Mouse (Mus musculus): Measurements from ENCODE around the gene Slit3. TPM values are rescaled to one million over a fixed set of nuclear protein-coding genes. Genes with fewer than 3 reads are reported as not detected.
A peak's percentile ranks its signal among the peaks of the same experiment; 100 is the strongest.

Gene Slit3
- polyA plus RNA-seq, 1 experiment from 2014 or later = 5.9 TPM

DNA sequence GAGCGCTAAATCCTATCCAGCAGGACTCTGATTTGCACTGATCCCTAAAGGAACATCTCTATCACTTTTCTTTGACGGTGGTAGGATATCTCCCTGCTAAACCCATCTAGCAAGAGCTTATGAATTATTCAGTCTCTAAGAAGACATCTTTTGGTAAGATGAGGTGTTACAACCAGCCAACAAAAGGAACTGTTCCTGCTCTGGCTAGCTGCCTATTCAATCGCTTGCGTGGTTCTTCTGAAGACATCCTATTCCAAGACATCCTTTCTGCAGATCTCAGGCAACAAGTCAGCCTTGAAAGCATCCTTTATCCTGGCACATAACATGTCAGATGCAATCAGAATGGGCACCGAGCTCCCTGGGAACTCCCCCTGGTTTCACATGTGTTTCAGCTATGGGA lies 81.3 kb downstream of the Slit3 start:
- no peak overlapping the region for H3K9ac ChIP-seq (ENCODE audit: low read depth, low read length)
- no peak overlapping the region for H3K4me2 ChIP-seq (ENCODE audit: low read depth, low read length)
- no peak for ATAC-seq
- no peaks in the 10 kb centered on the region for H3K4me1 ChIP-seq (ENCODE audit: control insufficient read depth, insufficient read depth, low read length)
- WGBS = 70% methylated on average over 5 of the region's 5 CpGs
- H3K4me3 ChIP-seq (ENCODE audit: low read length) = no peak overlapping the region
- H3K27ac ChIP-seq (ENCODE audit: low read length) = no peak overlapping the region
- no peaks in the 10 kb centered on the region for H3K9me3 ChIP-seq (ENCODE audit: control insufficient read depth, low read length)
- H3K27me3 ChIP-seq (replicated peaks; ENCODE audit: control insufficient read depth, insufficient read depth, low read length) = no peaks in the 10 kb centered on the region
- H3K36me3 ChIP-seq (ENCODE audit: control insufficient read depth, insufficient read depth, low read length) = no peaks in the 10 kb centered on the region

DNA sequence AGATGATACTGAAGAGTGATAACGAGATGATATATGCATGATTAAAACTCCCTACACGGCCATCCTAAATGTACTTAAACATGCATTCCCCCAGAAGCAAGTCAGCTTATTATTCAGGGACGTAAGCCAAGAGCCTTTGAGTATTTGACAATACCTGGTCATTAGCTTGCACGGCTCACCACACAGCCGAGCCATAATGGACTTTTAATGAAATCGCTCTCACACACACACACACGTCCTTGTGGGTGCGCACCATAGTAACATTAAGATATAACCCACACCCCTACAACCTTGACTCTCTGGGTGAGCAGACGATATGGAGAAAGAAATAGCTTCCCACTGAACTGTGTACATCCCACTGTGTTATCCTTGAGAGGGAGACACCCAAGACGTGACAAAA lies 82.6 kb downstream of the Slit3 start:
- Histone ChIP-seq H3K4me3 (ENCODE audit: low read length) (no peak overlapping the region), H3K27me3 (replicated peaks; ENCODE audit: control insufficient read depth, insufficient read depth, low read length) (no peaks in the 10 kb centered on the region), H3K27ac (ENCODE audit: low read length) (no peak overlapping the region), H3K4me2 (ENCODE audit: low read depth, low read length) (no peak overlapping the region), H3K4me1 (ENCODE audit: control insufficient read depth, insufficient read depth, low read length) (no peaks in the 10 kb centered on the region), H3K36me3 (ENCODE audit: control insufficient read depth, insufficient read depth, low read length) (no peaks in the 10 kb centered on the region), H3K9ac (ENCODE audit: low read depth, low read length) (no peak overlapping the region), H3K9me3 (ENCODE audit: control insufficient read depth, low read length) (no peaks in the 10 kb centered on the region)
- WGBS = 52% methylated on average over 10 of the region's 10 CpGs
- no peak for ATAC-seq

DNA sequence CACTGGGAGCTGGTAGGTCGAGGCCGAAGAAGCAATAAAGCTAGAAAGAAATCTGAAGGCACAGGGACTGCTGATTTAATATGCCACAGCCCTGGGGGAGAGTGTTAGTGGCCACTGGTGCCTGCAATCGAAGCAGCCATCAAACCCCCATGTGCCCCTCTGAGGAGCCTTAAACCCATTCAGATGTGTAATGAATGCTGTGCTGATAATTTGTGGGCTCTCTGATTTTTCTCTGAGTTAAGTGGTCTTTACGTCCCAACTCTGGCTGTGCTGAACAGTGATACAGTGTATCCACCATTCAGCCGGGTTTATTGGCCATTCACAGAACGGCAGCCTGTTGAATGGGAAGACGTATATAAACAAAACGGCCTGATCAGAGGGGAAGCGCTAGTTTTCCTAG lies 83.1 kb downstream of the Slit3 start:
- Histone ChIP-seq H3K9ac (ENCODE audit: low read depth, low read length) (no peak overlapping the region), H3K9me3 (ENCODE audit: control insufficient read depth, low read length) (no peaks in the 10 kb centered on the region), H3K27me3 (replicated peaks; ENCODE audit: control insufficient read depth, insufficient read depth, low read length) (no peaks in the 10 kb centered on the region), H3K27ac (ENCODE audit: low read length) (no peak overlapping the region), H3K36me3 (ENCODE audit: control insufficient read depth, insufficient read depth, low read length) (no peaks in the 10 kb centered on the region), H3K4me1 (ENCODE audit: control insufficient read depth, insufficient read depth, low read length) (no peaks in the 10 kb centered on the region), H3K4me3 (ENCODE audit: low read length) (no peak overlapping the region), H3K4me2 (ENCODE audit: low read depth, low read length) (no peak overlapping the region)
- no peak for ATAC-seq
- 25% methylated on average over 9 of the region's 9 CpGs for WGBS

DNA sequence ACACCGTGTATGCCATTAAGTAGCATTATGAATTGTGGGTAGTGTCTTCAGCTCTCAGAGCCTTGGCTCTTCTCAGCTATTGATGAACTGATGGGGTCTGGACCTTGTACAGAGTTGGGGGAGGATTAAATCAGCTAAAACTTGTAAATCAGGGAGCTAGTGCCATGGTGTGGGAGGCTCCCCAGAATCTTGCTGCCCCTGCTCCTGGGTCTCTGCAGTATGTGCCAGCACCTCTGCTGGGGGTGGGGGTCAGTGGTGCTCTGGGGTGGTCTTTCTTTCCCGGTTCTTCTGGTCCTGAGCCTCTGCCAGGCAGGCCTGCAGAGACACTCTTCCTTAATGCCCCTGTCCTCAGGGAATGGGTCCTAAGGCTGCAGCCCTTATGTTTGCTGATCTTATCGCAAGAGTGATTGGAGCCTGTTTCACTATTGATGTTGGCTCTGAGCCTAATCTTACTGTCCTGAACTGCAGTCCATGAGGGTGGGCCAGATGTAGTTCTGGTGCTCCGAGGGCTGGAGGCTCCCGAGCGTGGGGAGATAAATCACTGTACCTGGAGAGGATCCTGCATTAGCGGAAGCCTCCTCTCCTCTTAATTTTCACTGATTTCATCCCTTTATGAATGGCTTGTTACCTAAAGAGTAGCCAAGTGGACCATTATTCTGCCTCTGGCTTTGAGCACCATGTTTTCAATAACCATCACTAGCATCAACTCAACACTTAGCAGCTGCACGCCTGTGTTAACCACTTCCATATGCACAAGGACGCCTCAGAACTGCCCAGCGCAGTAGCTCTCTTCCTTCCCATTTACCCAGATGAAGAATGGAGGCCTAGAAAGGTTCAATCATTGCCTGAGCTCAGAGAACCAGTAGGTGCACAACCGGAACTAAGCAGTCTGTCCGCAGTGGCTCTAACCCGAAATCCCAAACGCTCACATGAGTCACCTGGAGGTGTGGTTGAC lies 90.0 kb downstream of the Slit3 start:
- no peak overlapping the region for H3K4me2 ChIP-seq (ENCODE audit: low read depth, low read length)
- H3K9me3 ChIP-seq (ENCODE audit: control insufficient read depth, low read length) = no peaks in the 10 kb centered on the region
- no peaks in the 10 kb centered on the region for H3K36me3 ChIP-seq (ENCODE audit: control insufficient read depth, insufficient read depth, low read length)
- H3K9ac ChIP-seq (ENCODE audit: low read depth, low read length) = no peak overlapping the region
- peaks cover 8% of the 10 kb centered on the region for H3K4me1 ChIP-seq (ENCODE audit: control insufficient read depth, insufficient read depth, low read length)
- no peak overlapping the region for H3K27ac ChIP-seq (ENCODE audit: low read length)
- H3K4me3 ChIP-seq (ENCODE audit: low read length) = no peak overlapping the region
- peak; percentile 68 for ATAC-seq
- 49% methylated on average over 14 of the region's 14 CpGs for WGBS
- H3K27me3 ChIP-seq (replicated peaks; ENCODE audit: control insufficient read depth, insufficient read depth, low read length) = no peaks in the 10 kb centered on the region

DNA sequence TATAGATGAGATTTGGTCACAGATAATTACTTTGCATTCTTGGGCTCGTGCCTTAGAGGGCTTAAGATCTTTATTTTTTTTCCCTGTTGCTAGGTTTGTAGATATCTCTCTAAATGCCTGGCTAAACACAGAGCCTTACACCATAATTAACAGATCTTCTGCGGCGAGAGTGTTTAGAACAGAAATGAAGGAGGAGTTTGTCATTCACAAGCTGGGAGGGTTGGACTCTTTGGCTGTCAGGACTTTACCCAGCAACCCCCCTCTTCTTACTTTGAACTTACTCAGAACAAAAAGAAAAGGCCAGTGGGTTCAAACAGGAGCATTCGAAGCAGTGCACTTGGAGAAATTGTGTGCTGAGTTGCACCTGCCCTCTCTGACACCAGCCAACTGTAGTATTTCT lies 103.0 kb downstream of the Slit3 start:
- no peak for ATAC-seq

DNA sequence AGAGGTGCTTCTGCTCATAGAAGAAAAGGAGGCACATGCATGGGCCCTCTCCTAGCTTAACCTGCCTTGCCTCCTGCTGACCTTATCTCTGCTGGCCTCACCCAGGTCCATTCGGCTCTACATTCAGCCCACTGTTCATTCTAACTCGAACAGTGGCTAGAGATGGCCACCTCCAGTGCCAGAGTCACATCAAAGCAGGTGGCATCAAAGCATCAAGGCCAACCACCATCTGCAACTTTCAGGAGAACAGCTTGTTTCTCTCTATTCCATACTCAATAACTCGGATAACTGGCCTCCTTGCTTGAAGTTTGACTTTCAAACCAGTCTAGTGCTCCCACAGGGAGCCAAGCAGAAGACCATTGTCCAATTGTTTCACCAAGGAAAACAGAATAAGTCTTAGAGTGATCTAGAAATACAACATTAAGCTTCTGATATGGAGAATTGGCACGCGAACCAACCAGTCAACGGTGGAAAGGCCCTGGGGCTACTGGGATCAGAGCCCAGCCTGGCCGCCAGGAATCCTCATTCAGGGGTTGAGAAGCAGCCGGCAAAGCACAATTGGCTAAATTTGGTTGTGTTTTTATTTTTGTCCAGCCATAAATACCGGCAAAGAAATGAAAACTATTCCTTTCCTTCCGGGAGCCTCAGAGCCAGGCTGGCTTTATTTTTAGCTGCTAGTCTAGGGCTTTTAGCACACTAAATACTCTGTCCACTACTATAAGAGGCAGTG lies 110.5 kb downstream of the Slit3 start:
- Histone ChIP-seq H3K36me3 (ENCODE audit: control insufficient read depth, insufficient read depth, low read length) (no peaks in the 10 kb centered on the region), H3K27ac (ENCODE audit: low read length) (no peak overlapping the region), H3K4me3 (ENCODE audit: low read length) (no peak overlapping the region), H3K4me1 (ENCODE audit: control insufficient read depth, insufficient read depth, low read length) (no peaks in the 10 kb centered on the region), H3K27me3 (replicated peaks; ENCODE audit: control insufficient read depth, insufficient read depth, low read length) (no peaks in the 10 kb centered on the region), H3K9me3 (ENCODE audit: control insufficient read depth, low read length) (no peaks in the 10 kb centered on the region), H3K4me2 (ENCODE audit: low read depth, low read length) (no peak overlapping the region), H3K9ac (ENCODE audit: low read depth, low read length) (no peak overlapping the region)
- no peak for ATAC-seq
- WGBS = 83% methylated on average over 10 of the region's 10 CpGs

More for the DNA sequence above, 103.0 kb downstream of the Slit3 start:
- Histone ChIP-seq H3K9ac (ENCODE audit: low read depth, low read length) (no peak overlapping the region), H3K27ac (ENCODE audit: low read length) (no peak overlapping the region), H3K9me3 (ENCODE audit: control insufficient read depth, low read length) (no peaks in the 10 kb centered on the region), H3K4me1 (ENCODE audit: control insufficient read depth, insufficient read depth, low read length) (no peaks in the 10 kb centered on the region), H3K27me3 (replicated peaks; ENCODE audit: control insufficient read depth, insufficient read depth, low read length) (no peaks in the 10 kb centered on the region), H3K4me2 (ENCODE audit: low read depth, low read length) (no peak overlapping the region), H3K36me3 (ENCODE audit: control insufficient read depth, insufficient read depth, low read length) (no peaks in the 10 kb centered on the region), H3K4me3 (ENCODE audit: low read length) (no peak overlapping the region)
- 27% methylated on average over 4 of the region's 4 CpGs for WGBS

DNA sequence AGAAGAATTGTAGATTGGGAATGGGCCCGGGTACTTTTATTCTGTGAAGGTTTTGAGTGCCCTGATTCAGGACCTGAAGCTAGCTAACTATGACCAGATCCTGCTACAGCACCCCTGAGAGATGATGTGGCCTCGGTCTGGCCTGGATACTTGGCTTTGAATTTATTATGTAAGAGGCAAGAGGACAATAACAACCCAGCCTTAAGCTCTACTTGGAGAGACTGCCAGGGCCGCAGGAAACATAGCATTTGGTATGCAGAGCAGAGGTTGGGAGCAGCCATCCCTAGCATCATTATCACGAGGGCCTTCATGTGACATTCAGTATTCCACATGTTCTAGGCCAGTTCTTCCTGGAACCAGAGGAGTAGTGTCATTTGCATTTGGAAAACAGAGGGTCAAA lies 111.3 kb downstream of the Slit3 start:
- H3K9ac ChIP-seq (ENCODE audit: low read depth, low read length) = no peak overlapping the region
- no peaks in the 10 kb centered on the region for H3K4me1 ChIP-seq (ENCODE audit: control insufficient read depth, insufficient read depth, low read length)
- no peaks in the 10 kb centered on the region for H3K9me3 ChIP-seq (ENCODE audit: control insufficient read depth, low read length)
- no peak overlapping the region for H3K4me3 ChIP-seq (ENCODE audit: low read length)
- 86% methylated on average over 4 of the region's 4 CpGs for WGBS
- no peaks in the 10 kb centered on the region for H3K36me3 ChIP-seq (ENCODE audit: control insufficient read depth, insufficient read depth, low read length)
- H3K27ac ChIP-seq (ENCODE audit: low read length) = no peak overlapping the region
- no peak for ATAC-seq
- H3K4me2 ChIP-seq (ENCODE audit: low read depth, low read length) = no peak overlapping the region
- H3K27me3 ChIP-seq (replicated peaks; ENCODE audit: control insufficient read depth, insufficient read depth, low read length) = no peaks in the 10 kb centered on the region

DNA sequence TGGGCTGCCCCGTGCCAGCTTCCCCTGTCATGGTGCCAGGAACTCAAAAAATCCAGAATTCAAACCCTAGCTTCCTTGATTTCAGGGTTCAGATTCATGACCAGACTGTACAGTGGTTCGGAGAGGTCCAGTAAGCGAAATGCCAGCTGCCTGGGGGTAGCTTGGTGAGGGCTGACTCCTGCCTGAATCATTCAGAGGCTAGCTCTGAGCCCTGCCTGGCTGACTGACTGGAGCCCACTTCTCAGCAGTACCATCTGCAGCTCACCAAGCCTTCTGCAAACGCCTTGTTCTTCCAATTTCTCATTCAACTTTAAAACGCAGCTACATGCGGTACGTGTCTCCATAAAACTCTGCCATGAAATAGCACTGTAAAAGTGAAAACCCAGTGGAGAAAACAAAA lies 120.4 kb downstream of the Slit3 start:
- no peaks in the 10 kb centered on the region for H3K36me3 ChIP-seq (ENCODE audit: control insufficient read depth, insufficient read depth, low read length)
- no peak for ATAC-seq
- no peaks in the 10 kb centered on the region for H3K27me3 ChIP-seq (replicated peaks; ENCODE audit: control insufficient read depth, insufficient read depth, low read length)
- H3K9me3 ChIP-seq (ENCODE audit: control insufficient read depth, low read length) = no peaks in the 10 kb centered on the region
- no peak overlapping the region for H3K4me3 ChIP-seq (ENCODE audit: low read length)
- H3K4me1 ChIP-seq (ENCODE audit: control insufficient read depth, insufficient read depth, low read length) = no peaks in the 10 kb centered on the region
- H3K9ac ChIP-seq (ENCODE audit: low read depth, low read length) = no peak overlapping the region
- 83% methylated on average over 7 of the region's 7 CpGs for WGBS
- H3K27ac ChIP-seq (ENCODE audit: low read length) = no peak overlapping the region
- H3K4me2 ChIP-seq (ENCODE audit: low read depth, low read length) = no peak overlapping the region

DNA sequence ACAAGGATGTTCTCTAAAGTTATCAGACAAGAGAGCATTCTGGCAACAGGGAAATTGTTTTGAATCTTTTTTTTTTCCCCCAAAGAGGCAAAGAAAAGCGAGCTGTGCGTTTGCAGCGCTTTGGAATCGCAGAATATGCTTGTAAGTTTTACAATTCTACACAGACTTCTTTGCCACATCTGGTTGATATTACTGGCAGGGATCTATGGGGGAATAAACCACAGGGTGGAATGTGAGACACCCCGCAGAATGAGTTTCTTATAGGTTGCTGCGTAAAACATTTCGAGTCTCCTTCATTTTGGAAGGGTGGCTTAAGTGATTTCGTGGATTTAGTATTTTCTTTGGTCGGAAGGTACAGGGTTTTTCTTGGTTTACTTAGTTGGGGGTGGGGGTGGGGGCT lies 122.6 kb downstream of the Slit3 start:
- WGBS = 88% methylated on average over 9 of the region's 9 CpGs
- Histone ChIP-seq H3K27ac (ENCODE audit: low read length) (no peak overlapping the region), H3K36me3 (ENCODE audit: control insufficient read depth, insufficient read depth, low read length) (no peaks in the 10 kb centered on the region), H3K4me2 (ENCODE audit: low read depth, low read length) (no peak overlapping the region), H3K27me3 (replicated peaks; ENCODE audit: control insufficient read depth, insufficient read depth, low read length) (no peaks in the 10 kb centered on the region), H3K4me1 (ENCODE audit: control insufficient read depth, insufficient read depth, low read length) (no peaks in the 10 kb centered on the region), H3K4me3 (ENCODE audit: low read length) (no peak overlapping the region), H3K9ac (ENCODE audit: low read depth, low read length) (no peak overlapping the region), H3K9me3 (ENCODE audit: control insufficient read depth, low read length) (no peaks in the 10 kb centered on the region)
- ATAC-seq = no peak

Data from intestine, embryonic 16.5 days (tissue).